Mouse (Mus musculus): ENCODE data around the gene Adgrf4. TPM values are rescaled to one million over a fixed set of nuclear protein-coding genes. Genes with fewer than 3 reads are reported as not detected.
A peak's percentile ranks its signal among the peaks of the same experiment; 100 is the strongest.

The Adgrf4 gene
- polyA plus RNA-seq, 1 experiment from 2014 or later = 0.32 TPM

DNA sequence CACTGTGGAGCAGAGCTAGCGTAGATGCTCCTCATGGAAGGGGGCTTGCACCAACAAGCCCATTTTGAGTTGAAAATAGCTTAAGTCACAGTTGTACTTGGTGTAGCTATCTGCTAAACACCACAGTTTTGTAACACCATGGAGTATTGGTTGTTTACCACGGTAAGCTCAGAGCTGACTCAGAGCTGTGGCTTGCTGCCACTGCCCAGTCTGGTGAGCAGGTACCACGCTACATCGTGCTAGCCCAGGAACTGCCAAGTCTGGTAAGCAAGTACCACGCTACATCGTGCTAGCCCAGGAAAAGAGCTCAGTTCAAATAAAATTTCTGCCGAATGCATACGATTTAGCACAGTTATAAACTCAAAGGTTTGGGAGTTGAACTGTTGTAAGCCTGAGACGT, 10.1 kb upstream of the Adgrf4 start:
- Histone ChIP-seq H3K9me3 (replicated peaks; ENCODE audit: low read length) (no peaks in the 10 kb centered on the region), H3K4me1 (replicated peaks; ENCODE audit: insufficient read depth, low read length) (no peaks in the 10 kb centered on the region), H3K9ac (ENCODE audit: low read depth, low read length) (no peak overlapping the region), H3K27me3 (ENCODE audit: insufficient read depth, low read length) (no peaks in the 10 kb centered on the region), H3K4me3 (replicated peaks; ENCODE audit: low read depth, low read length) (no peak overlapping the region), H3K27ac (no peak overlapping the region), H3K4me2 (ENCODE audit: low read length) (no peak overlapping the region), H3K36me3 (ENCODE audit: insufficient read depth, low read length) (no peaks in the 10 kb centered on the region)
- DNase-seq (ENCODE audit: low spot score) (no peak), ATAC-seq (replicated peaks; ENCODE audit: low FRiP score, low read depth) (no peak)
- no peak for TF ChIP-seq CTCF (IDR thresholded peaks at IDR 0.05; ENCODE audit: low read depth)
- 89% methylated on average over 9 of the region's 9 CpGs for WGBS

DNA sequence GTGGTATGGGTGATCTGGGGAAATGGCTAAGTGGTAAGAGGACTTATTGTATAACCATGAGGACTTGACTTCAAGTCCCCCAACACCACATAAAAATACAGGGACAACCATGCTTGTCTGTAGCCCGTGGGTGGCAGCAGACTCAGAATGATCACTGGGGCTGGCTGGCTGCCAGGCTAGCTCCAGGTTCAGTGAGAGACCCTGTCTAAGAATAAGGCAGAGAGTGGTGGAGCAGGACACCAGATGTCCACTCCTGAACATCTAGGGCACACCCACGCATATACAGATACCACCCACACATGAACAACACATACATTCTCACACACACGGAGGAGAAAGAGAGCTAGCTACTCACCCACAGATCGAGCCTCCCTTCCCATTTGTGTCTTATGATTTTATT, 2.6 kb upstream of the Adgrf4 start:
- DNase-seq (ENCODE audit: low spot score) (no peak), ATAC-seq (replicated peaks; ENCODE audit: low FRiP score, low read depth) (no peak)
- Histone ChIP-seq H3K27ac (no peak overlapping the region), H3K4me1 (replicated peaks; ENCODE audit: insufficient read depth, low read length) (no peaks in the 10 kb centered on the region), H3K9ac (ENCODE audit: low read depth, low read length) (no peak overlapping the region), H3K36me3 (ENCODE audit: insufficient read depth, low read length) (no peaks in the 10 kb centered on the region), H3K4me2 (ENCODE audit: low read length) (no peak overlapping the region), H3K9me3 (replicated peaks; ENCODE audit: low read length) (no peaks in the 10 kb centered on the region), H3K27me3 (ENCODE audit: insufficient read depth, low read length) (no peaks in the 10 kb centered on the region), H3K4me3 (replicated peaks; ENCODE audit: low read depth, low read length) (no peak overlapping the region)
- TF ChIP-seq CTCF (IDR thresholded peaks at IDR 0.05; ENCODE audit: low read depth) = no peak
- 77% methylated on average over 4 of the region's 4 CpGs for WGBS

DNA sequence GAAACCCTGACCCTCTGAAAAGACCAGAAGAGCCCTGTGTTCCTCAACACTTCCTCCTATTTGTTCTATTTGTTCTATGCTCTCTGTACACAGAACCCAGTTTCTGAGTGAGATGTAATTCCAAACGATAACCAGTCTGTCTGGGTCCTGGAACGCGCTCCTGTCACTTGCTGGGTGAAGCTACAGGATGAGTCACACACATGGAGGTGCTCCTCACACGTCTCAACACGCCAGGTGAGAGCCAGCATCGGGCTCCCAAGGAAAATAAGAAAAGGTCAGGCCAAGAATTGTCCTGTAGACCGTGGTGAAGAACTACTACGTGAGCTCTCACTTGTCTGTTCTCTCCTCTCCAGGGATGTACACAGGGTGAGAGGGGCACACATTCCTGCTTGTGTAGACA, 1.6 kb downstream of the Adgrf4 start:
- Histone ChIP-seq H3K36me3 (ENCODE audit: insufficient read depth, low read length) (no peaks in the 10 kb centered on the region), H3K4me2 (ENCODE audit: low read length) (no peak overlapping the region), H3K9me3 (replicated peaks; ENCODE audit: low read length) (no peaks in the 10 kb centered on the region), H3K27me3 (ENCODE audit: insufficient read depth, low read length) (no peaks in the 10 kb centered on the region), H3K27ac (no peak overlapping the region), H3K9ac (ENCODE audit: low read depth, low read length) (no peak overlapping the region), H3K4me3 (replicated peaks; ENCODE audit: low read depth, low read length) (no peak overlapping the region), H3K4me1 (replicated peaks; ENCODE audit: insufficient read depth, low read length) (no peaks in the 10 kb centered on the region)
- 94% methylated on average over 8 of the region's 8 CpGs for WGBS
- DNase-seq (ENCODE audit: low spot score) = no peak
- TF ChIP-seq CTCF (IDR thresholded peaks at IDR 0.05; ENCODE audit: low read depth) = no peak
- no peak for ATAC-seq (replicated peaks; ENCODE audit: low FRiP score, low read depth)

DNA sequence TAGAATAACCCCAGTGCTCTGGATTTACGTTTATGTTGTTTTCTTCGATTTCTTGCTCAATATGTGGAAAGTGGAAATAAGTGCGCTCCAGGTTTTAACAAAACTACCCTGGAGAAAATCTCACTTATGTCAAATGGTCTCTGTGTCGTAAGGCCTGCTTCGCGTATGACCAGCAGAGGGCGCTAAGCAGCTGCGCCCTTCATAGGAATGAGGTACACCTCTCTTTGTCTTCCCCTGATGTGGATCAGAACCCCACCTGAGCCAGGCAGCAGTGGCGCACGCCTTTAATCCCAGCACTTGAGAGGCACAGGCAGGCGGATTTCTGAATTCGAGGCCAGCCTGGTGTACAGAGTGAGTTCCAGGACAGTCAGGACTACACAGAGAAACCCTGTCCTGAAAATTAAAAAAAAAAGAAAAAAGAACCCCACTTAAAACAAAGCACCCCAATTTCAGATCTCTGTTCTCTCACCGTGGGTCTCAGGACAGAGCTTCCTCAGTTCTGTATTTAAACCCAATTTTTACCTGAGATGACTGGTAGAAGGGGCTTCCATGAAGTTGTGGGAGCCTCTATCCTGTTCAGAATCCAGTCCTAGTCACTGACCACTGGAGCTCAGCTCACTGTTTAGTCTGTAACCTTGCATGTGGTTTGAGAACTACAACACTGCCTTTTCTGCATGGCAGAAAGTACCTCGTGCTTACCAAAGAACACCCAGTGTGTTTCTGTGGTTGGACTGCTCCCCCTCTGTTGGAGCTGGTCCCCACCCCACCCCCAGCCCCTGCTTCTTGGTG, 33.3 kb downstream of the Adgrf4 start:
- no peaks in the 10 kb centered on the region for H3K27me3 ChIP-seq (ENCODE audit: insufficient read depth, low read length)
- H3K4me2 ChIP-seq (ENCODE audit: low read length) = no peak overlapping the region
- peak; percentile 70 for DNase-seq (ENCODE audit: low spot score)
- H3K4me1 ChIP-seq (replicated peaks; ENCODE audit: insufficient read depth, low read length) = no peaks in the 10 kb centered on the region
- H3K4me3 ChIP-seq (replicated peaks; ENCODE audit: low read depth, low read length) = no peak overlapping the region
- H3K27ac ChIP-seq = no peak overlapping the region
- 0 out of 2 replicates have a peak, but pooled peaks have one; percentile 59 for ATAC-seq (replicated peaks; ENCODE audit: low FRiP score, low read depth)
- no peak overlapping the region for H3K9ac ChIP-seq (ENCODE audit: low read depth, low read length)
- WGBS = 20% methylated on average over 14 of the region's 14 CpGs
- TF ChIP-seq CTCF (IDR thresholded peaks at IDR 0.05; ENCODE audit: low read depth) = peak; percentile 87
- H3K36me3 ChIP-seq (ENCODE audit: insufficient read depth, low read length) = no peaks in the 10 kb centered on the region
- H3K9me3 ChIP-seq (replicated peaks; ENCODE audit: low read length) = no peaks in the 10 kb centered on the region

DNA sequence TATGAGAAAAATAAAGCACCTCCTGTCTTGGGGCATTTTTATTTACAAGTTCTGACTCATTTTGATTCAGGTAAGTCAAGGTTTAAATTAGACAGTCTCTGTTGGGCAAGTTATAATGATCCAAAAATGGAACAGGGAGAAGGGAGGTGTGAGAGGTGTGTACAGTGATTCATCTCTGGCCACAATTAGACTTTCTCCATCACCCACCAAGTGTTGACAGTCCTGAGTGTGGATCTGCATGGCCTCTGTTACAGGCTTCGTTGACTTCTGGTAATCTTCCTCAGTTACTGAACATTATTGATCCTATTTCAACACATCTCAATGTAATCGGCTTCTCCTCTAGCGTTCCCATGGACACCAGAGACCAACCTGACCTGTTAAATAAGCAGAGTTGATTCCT, 48.7 kb downstream of the Adgrf4 start:
- no peak overlapping the region for H3K4me3 ChIP-seq (replicated peaks; ENCODE audit: low read depth, low read length)
- H3K27ac ChIP-seq = no peak overlapping the region
- no peak overlapping the region for H3K4me2 ChIP-seq (ENCODE audit: low read length)
- H3K27me3 ChIP-seq (ENCODE audit: insufficient read depth, low read length) = no peaks in the 10 kb centered on the region
- no peaks in the 10 kb centered on the region for H3K9me3 ChIP-seq (replicated peaks; ENCODE audit: low read length)
- DNase-seq (ENCODE audit: low spot score) (no peak), ATAC-seq (replicated peaks; ENCODE audit: low FRiP score, low read depth) (no peak)
- no peak overlapping the region for H3K9ac ChIP-seq (ENCODE audit: low read depth, low read length)
- H3K36me3 ChIP-seq (ENCODE audit: insufficient read depth, low read length) = no peaks in the 10 kb centered on the region
- 88% methylated on average over 3 of the region's 3 CpGs for WGBS
- no peak for TF ChIP-seq CTCF (IDR thresholded peaks at IDR 0.05; ENCODE audit: low read depth)
- no peaks in the 10 kb centered on the region for H3K4me1 ChIP-seq (replicated peaks; ENCODE audit: insufficient read depth, low read length)

DNA sequence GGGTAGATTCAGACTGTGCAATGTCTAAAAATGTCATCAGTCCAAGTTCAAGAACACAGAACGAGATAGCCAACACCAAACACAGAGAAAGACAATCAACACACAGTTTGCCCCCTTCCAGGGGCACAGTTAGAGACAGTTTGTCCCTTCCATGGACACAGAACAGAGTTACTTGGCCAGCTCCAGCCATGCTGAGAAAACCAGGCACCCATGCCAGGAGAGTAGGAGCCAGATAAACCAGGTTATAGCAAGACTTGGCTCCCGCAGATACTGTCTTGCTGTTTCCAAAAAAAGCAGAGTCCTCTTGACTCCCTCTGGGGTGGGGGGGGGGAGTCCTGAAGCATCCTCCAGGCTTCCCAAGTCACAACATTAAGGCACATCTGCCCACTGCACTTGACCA, 61.9 kb downstream of the Adgrf4 start:
- H3K9ac ChIP-seq (ENCODE audit: low read depth, low read length) = no peak overlapping the region
- no peak for DNase-seq (ENCODE audit: low spot score)
- no peak for TF ChIP-seq CTCF (IDR thresholded peaks at IDR 0.05; ENCODE audit: low read depth)
- H3K9me3 ChIP-seq (replicated peaks; ENCODE audit: low read length) = no peaks in the 10 kb centered on the region
- no peaks in the 10 kb centered on the region for H3K4me1 ChIP-seq (replicated peaks; ENCODE audit: insufficient read depth, low read length)
- no peak overlapping the region for H3K4me2 ChIP-seq (ENCODE audit: low read length)
- H3K4me3 ChIP-seq (replicated peaks; ENCODE audit: low read depth, low read length) = no peak overlapping the region
- H3K36me3 ChIP-seq (ENCODE audit: insufficient read depth, low read length) = no peaks in the 10 kb centered on the region
- H3K27ac ChIP-seq = no peak overlapping the region
- 82% methylated on average over 2 of the region's 2 CpGs for WGBS
- ATAC-seq (replicated peaks; ENCODE audit: low FRiP score, low read depth) = no peak
- no peaks in the 10 kb centered on the region for H3K27me3 ChIP-seq (ENCODE audit: insufficient read depth, low read length)
